Mouse (Mus musculus) neural tube, embryonic 14.5 days (tissue): ENCODE measurements around the gene Ssh1. TPM values are rescaled to one million over a fixed set of nuclear protein-coding genes. Genes with fewer than 3 reads are reported as not detected.

Experiments used
- ATAC-seq: fragments of 200-750 bp; cut with Nextera tagmentation; 2 replicates; pipeline ENCODE4 v1.8.0; 2017; ENCODE audit warnings: low read depth, mild to moderate bottlenecking, moderate TSS enrichment, moderate library complexity
- H3K27ac ChIP-seq: fragments of 300-500 bp; sonication (generic); 2 replicates; pipeline ENCODE4 v1.5.1; 2014; ENCODE audit warnings: low read depth, mild to moderate bottlenecking, control low read depth, low read length, moderate library complexity, mixed read lengths
- H3K27me3 ChIP-seq: fragments of 300-500 bp; sonication (generic); 2 replicates; pipeline ENCODE4 v1.6.1; 2014; ENCODE audit warnings: low read length; ENCODE audit not compliant: control insufficient read depth, insufficient read depth
- H3K36me3 ChIP-seq: fragments of 300-500 bp; sonication (generic); 2 replicates; pipeline ENCODE4 v1.6.1; 2014; ENCODE audit warnings: low read length, mixed read lengths; ENCODE audit not compliant: control insufficient read depth, insufficient read depth
- H3K4me1 ChIP-seq: fragments of 300-500 bp; sonication (generic); 2 replicates; pipeline ENCODE4 v1.6.1; 2014; ENCODE audit warnings: low read length; ENCODE audit not compliant: control insufficient read depth, insufficient read depth
- H3K4me2 ChIP-seq: fragments of 300-500 bp; sonication (generic); 2 replicates; pipeline ENCODE4 v1.6.1; 2014; ENCODE audit warnings: mild to moderate bottlenecking, low read depth, low read length, control low read depth
- H3K4me3 ChIP-seq: fragments of 300-500 bp; sonication (generic); 2 replicates; pipeline ENCODE4 v1.5.1; 2014; ENCODE audit warnings: low read depth, low read length, control low read depth, mixed read lengths
- H3K9ac ChIP-seq: fragments of 300-500 bp; sonication (generic); replicated peaks from 2 replicates; pipeline ENCODE4 v1.6.1; 2014; ENCODE audit warnings: low read depth, mild to moderate bottlenecking, control low read depth, low read length, mixed read lengths
- H3K9me3 ChIP-seq: fragments of 300-500 bp; sonication (generic); 2 replicates; pipeline ENCODE4 v1.6.1; 2016; ENCODE audit warnings: low read length; ENCODE audit not compliant: control insufficient read depth
- WGBS: fragments of 180-500 bp; shearing (Covaris S2); extraction: QIAGEN DNeasy Blood & Tissue Kit; methylation state at CpG from one replicate; pipeline ENCODE4 v1.1.7; 2014; 5-methylcytosine and 5-hydroxymethylcytosine counted together
- polyA plus RNA-seq: library from polyadenylated mRNA; unstranded; fragments of >200 nt; fragmentation: Nextera tagmentation; extraction: Ambion mirVana; gene quantifications from 2 replicates; pipeline ENCODE4 v1.2.1, GENCODE M21; 2014

The Ssh1 gene
- polyA plus RNA-seq, 1 experiment from 2014 or later, result 20.9 TPM

DNA sequence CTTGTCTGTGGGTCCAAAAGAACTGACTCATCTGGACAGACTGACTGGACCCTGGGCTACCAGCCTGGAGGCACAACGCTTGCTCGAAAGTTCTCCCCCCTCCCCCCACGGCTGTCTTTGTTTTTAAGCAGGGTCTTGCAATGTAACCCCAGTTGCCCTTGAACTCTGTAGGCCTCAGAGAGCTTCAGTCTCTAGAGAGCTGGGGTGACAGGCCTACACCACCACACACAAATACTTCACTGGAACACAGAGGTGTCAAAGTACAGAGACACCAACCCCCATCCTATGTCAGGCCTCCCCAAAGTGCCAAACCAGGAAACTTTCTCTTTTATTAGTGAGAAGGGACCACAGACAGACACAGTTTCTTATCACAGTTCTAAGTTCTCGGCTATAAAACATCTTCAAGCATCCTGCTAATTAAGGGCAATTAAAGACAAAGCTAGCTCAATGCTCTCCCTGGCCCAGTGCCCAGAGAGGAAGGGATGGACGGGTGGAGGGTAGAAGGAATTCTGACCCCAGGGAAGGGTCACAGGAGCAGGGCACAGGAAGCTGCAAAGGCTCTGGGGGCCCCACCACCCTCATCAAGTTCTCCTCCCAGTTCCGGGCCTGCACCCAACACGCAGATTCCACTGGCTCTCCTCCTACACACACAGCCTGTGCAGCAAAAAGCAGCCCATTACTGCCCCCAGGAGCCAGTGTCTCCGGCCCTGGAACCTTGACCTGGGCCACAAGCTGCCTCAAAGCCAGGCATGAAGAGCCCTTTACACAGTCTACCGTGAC is 7.3 kb downstream of the Ssh1 start:
- peaks cover 3% of the 10 kb centered on the region; the same call in 1 of the 2 replicates for H3K36me3 ChIP-seq
- WGBS, result 36% methylated on average over 9 of the region's 9 CpGs
- H3K9ac ChIP-seq, result no peak overlapping the region
- ATAC-seq, result no peak
- no peak overlapping the region for H3K27ac ChIP-seq
- peaks cover 10% of the 10 kb centered on the region for H3K4me1 ChIP-seq
- H3K4me2 ChIP-seq, result no peak overlapping the region
- no peaks in the 10 kb centered on the region for H3K27me3 ChIP-seq
- no peak overlapping the region for H3K4me3 ChIP-seq
- H3K9me3 ChIP-seq, result no peaks in the 10 kb centered on the region

DNA sequence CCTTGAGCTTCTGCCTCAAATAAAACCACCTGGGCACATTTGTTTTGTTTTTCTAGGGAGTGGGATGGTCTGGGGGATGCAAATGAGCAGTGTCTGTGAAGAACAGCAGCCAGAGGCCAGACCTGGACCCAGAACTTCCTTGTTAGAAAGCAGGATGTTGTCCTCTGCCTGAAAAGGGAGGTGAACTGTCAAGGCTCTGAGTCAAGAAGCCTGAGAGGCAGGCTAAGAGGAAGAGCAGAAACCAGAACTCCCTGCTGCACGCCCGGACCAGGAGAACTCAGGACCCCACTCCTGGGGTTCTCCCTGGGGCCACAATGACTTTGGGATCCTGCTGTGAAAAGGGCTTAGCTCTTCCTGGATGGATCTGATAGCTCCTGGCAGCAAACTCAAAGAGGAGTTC is 8.0 kb downstream of the Ssh1 start:
- ATAC-seq, result no peak

DNA sequence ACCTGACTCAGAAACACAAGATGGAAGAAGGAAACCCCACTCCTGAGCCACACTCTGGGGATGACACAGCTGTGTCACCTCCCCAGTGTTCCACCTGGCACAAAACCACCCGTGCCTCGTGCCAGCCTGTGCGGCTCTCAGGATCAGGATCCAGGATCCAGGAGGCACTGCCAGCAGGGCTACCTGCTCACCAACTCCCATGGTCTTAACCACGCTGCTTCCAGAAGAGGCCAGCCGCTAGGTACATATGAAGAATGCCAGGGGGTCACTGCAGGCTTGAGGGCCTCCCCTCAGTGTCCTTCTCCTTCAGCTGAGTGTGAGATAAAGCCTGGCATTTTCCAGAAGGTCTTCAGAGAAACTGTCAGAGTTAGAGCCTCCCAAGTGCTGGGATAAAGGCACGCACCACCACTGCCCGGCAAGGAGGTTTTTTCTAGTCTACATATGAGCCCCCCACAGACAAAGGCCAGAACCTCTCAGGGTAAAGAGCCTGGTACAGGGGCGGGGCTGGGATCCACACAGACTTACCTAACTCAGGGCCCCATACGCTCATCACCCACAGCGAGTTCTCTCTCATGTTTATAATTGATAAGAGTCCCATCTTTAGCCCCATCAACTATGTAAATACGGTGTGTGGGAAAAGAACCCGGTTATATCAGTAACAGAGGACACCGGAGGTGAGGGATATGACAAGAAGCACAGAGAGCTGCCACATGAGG is 9.5 kb downstream of the Ssh1 start:
- no peak overlapping the region for H3K27ac ChIP-seq

More for the DNA sequence above, 8.0 kb downstream of the Ssh1 start:
- Histone ChIP-seq H3K4me1 (peaks cover 5% of the 10 kb centered on the region; the same call in 1 of the 2 replicates), H3K36me3 (peaks cover 3% of the 10 kb centered on the region; the same call in 1 of the 2 replicates), H3K4me2 (no peak overlapping the region), H3K9ac (no peak overlapping the region), H3K9me3 (no peaks in the 10 kb centered on the region), H3K27me3 (no peaks in the 10 kb centered on the region), H3K27ac (no peak overlapping the region), H3K4me3 (no peak overlapping the region)
- 76% methylated on average over 2 of the region's 2 CpGs for WGBS

DNA sequence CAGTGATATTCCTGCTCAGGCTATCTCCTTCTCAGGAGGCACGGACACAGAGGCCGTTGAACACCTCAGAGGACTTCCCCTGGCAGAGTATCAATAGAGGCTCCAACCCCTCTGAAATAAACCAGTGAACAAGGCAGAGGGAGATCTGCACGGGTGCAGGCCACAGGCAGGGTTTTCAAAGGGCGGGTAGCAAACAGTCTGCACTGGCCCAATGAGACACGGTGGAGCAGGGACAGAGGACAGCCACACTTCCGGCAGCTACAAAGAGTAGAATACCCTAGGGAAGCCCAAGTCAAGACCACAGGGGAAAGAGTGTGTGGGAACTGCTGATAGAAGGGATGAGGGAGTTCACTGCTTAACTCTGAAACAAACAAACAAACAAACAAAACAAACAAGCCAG is 10.2 kb downstream of the Ssh1 start:
- no peaks in the 10 kb centered on the region for H3K9me3 ChIP-seq
- H3K27me3 ChIP-seq, result no peaks in the 10 kb centered on the region
- no peak overlapping the region for H3K4me2 ChIP-seq
- WGBS, result 55% methylated on average over 6 of the region's 6 CpGs
- no peak overlapping the region for H3K4me3 ChIP-seq
- no peak for ATAC-seq
- H3K9ac ChIP-seq, result no peak overlapping the region
- no peak overlapping the region for H3K27ac ChIP-seq
- no peaks in the 10 kb centered on the region for H3K36me3 ChIP-seq
- H3K4me1 ChIP-seq, result 0 out of 2 replicates have a peak, but pooled peaks cover 5% of the 10 kb centered on the region

More for the DNA sequence above, 9.5 kb downstream of the Ssh1 start:
- Histone ChIP-seq H3K27me3 (no peaks in the 10 kb centered on the region), H3K36me3 (peaks cover 3% of the 10 kb centered on the region; the same call in 1 of the 2 replicates), H3K4me1 (0 out of 2 replicates have a peak, but pooled peaks cover 5% of the 10 kb centered on the region), H3K9me3 (no peaks in the 10 kb centered on the region), H3K4me3 (no peak overlapping the region), H3K9ac (no peak overlapping the region), H3K4me2 (no peak overlapping the region)
- no peak for ATAC-seq
- 92% methylated on average over 13 of the region's 13 CpGs for WGBS

DNA sequence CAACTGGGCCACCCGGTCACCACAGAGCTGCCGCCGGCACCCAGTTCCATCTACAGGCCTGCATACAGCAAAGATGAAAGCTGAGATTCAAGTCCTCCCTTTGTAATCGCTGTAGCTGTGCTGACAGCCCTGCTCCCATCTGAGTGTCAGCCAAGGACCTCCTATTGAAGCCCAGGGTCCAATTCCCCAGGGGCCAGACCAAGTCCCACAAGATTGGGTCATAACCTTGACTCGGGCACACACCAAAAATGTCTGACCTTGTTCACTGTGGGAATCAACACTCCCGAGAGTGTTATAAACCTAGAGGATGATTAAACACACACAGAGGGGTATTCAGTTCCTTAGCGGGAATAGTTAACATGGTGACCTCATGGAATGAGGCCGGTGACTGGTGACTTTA is 11.9 kb downstream of the Ssh1 start:
- Histone ChIP-seq H3K9me3 (no peaks in the 10 kb centered on the region), H3K36me3 (no peaks in the 10 kb centered on the region), H3K27me3 (no peaks in the 10 kb centered on the region), H3K9ac (no peak overlapping the region), H3K4me1 (0 out of 2 replicates have a peak, but pooled peaks cover 5% of the 10 kb centered on the region), H3K4me3 (no peak overlapping the region), H3K27ac (no peak overlapping the region), H3K4me2 (no peak overlapping the region)
- no peak for ATAC-seq
- WGBS, result 74% methylated on average over 8 of the region's 8 CpGs

DNA sequence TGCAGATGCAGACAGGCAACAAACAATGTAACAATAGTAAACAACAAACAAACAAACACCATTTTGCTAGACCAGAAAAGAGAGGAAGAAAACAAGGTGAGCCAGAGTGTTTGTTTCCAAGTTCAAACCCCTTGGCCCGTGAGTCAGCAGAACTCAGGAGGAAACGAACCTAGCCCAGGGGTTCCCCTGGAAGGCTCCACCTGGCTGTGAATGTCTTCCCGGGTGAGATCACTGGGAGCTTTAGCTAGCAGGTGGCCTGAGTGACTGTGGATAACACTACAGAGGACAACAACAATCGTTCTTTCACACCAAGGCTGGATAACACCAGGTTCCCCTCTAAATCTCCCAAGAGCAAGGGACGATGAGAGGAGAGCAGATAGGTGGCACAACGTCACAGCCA is 12.5 kb downstream of the Ssh1 start:
- Histone ChIP-seq H3K27me3 (no peaks in the 10 kb centered on the region), H3K4me2 (no peak overlapping the region), H3K36me3 (no peaks in the 10 kb centered on the region), H3K4me3 (no peak overlapping the region), H3K9ac (no peak overlapping the region), H3K4me1 (0 out of 2 replicates have a peak, but pooled peaks cover 3% of the 10 kb centered on the region), H3K27ac (no peak overlapping the region), H3K9me3 (no peaks in the 10 kb centered on the region)
- WGBS, result 91% methylated on average over 6 of the region's 6 CpGs
- no peak for ATAC-seq

DNA sequence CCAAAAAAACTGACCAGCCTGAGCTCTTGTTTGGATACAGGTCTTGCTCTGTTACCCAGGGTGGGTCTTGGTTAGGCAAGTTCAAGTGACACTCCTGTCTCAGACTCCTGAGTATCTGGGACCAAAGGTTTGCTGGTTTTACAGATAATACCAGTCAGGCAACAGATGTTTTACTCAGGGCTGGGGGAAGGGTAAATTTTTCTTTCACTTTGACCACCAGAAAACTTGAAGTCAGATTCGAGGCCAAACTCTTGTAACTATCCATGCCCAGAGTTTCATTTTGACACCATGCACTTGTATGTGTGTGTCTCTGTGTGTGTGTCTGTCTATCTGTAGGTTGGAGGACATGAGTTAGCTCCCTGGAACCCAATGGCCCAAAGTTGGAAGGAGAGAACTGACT is 13.2 kb downstream of the Ssh1 start:
- H3K36me3 ChIP-seq, result no peaks in the 10 kb centered on the region
- no peak overlapping the region for H3K27ac ChIP-seq
- H3K4me2 ChIP-seq, result no peak overlapping the region
- no peak overlapping the region for H3K4me3 ChIP-seq
- WGBS, result 90% methylated on average over 1 of the region's 1 CpGs
- H3K9ac ChIP-seq, result no peak overlapping the region
- H3K27me3 ChIP-seq, result no peaks in the 10 kb centered on the region
- no peak for ATAC-seq
- no peaks in the 10 kb centered on the region for H3K9me3 ChIP-seq
- no peaks in the 10 kb centered on the region for H3K4me1 ChIP-seq

DNA sequence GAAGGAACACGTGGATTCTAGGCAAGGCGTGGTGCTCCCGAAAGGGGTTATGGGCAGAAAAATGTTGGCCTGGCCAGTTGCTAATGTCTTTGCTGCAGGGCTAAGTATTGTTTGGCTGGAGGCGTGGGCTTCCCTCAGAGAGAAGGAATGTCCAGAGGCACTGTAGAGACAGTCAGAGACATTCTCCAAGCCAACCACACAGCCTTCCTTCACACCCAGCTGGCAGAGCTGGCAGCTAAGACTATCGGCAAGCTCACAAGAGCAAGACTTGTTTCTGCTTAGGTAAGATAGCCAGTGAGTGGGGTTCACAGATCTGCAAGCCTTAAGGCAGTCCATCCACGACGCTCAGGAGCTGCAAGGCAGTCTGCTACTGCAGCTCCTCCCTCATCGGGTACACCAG is 16.4 kb downstream of the Ssh1 start:
- H3K4me1 ChIP-seq, result peaks cover 17% of the 10 kb centered on the region; the same call in 1 of the 2 replicates
- H3K27me3 ChIP-seq, result no peaks in the 10 kb centered on the region
- no peak overlapping the region for H3K9ac ChIP-seq
- H3K9me3 ChIP-seq, result no peaks in the 10 kb centered on the region
- 79% methylated on average over 8 of the region's 8 CpGs for WGBS
- no peak overlapping the region for H3K4me2 ChIP-seq
- no peak overlapping the region for H3K4me3 ChIP-seq
- H3K36me3 ChIP-seq, result no peaks in the 10 kb centered on the region
- no peak overlapping the region for H3K27ac ChIP-seq
- ATAC-seq, result no peak

DNA sequence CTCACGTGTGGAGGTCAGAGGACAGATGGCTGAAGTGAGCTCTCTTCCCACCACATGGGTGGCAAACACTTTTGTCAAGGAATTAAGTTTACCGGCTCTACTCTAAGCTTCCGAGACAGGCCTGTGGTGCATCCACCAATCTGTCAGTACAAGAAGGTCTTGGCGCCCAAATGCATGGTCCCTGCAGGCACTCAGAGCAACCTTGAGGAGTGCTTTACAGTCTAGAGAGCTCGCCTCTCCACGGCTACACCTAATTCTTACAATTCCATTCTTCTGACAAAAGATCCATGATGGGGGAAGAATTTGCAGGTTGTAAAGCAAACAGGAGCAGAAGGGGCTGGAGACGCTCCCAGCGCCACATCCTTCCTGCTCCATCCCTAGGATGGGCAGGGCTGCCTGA is 17.1 kb downstream of the Ssh1 start:
- H3K27ac ChIP-seq, result no peak overlapping the region
- H3K4me1 ChIP-seq, result peaks cover 17% of the 10 kb centered on the region; the same call in 1 of the 2 replicates
- no peak overlapping the region for H3K4me2 ChIP-seq
- no peak for ATAC-seq
- H3K9ac ChIP-seq, result no peak overlapping the region
- no peaks in the 10 kb centered on the region for H3K27me3 ChIP-seq
- no peaks in the 10 kb centered on the region for H3K9me3 ChIP-seq
- H3K4me3 ChIP-seq, result no peak overlapping the region
- H3K36me3 ChIP-seq, result no peaks in the 10 kb centered on the region
- WGBS, result 82% methylated on average over 8 of the region's 8 CpGs
